Mouse (Mus musculus): ENCODE data around the gene Auts2. TPM values are rescaled to one million over a fixed set of nuclear protein-coding genes. Genes with fewer than 3 reads are reported as not detected.

Gene Auts2
- total and polyA plus RNA-seq, 3 experiments: not detected

DNA sequence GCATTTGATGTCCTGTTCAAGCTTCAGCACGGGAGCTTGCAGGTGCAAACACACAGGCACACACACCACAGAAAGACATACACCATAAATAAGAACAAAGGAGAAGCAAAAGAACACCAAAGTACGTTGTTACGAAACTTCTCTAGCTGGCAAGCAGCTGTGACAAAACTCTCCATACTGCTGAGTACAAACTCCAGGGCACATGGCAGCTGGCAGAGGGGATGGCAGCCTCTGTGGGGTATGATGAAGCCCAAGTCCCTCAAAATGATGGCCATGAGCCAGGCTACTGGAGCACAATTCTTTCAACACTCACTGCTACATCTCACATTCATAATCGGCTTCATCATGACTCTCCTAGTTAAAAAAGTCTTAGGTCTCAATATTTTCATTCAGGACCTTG lies 721.7 kb downstream of the Auts2 start (continued):
- no peak for TF ChIP-seq MEF2A (IDR thresholded peaks at IDR 0.05; ENCODE audit: borderline replicate concordance, low read depth, low read length)

GRCm38 (mm10) chr5:131819251-131819691 lies 723.9 kb downstream of the Auts2 start:
- Histone ChIP-seq H3K9me3 (replicated peaks; ENCODE audit: low read length) (peaks cover 76% of the 10 kb centered on the region), H3K79me2 (replicated peaks; ENCODE audit: control insufficient read depth, extremely low read depth, insufficient read depth, poor library complexity, severe bottlenecking) (no peaks in the 10 kb centered on the region), H3K4me2 (ENCODE audit: insufficient read depth, low read depth, poor library complexity, severe bottlenecking) (no peak overlapping the region), H3K9ac (ENCODE audit: insufficient read depth, low read depth) (no peak overlapping the region), H3K27me3 (replicated peaks) (no peaks in the 10 kb centered on the region), H3K4me1 (ENCODE audit: control insufficient read depth in 1 of 2, insufficient read depth in 2 of 2) (no peaks in the 10 kb centered on the region), H3K4me3 (replicated peaks in 1 of 3; ENCODE audit: low read depth in 2 of 3, low read length in 2 of 3, poor library complexity in 1 of 3) (no peak overlapping the region), H3K27ac (ENCODE audit: insufficient read depth, low read depth) (no peak overlapping the region), H3K36me3 (replicated peaks in 1 of 2; ENCODE audit: control insufficient read depth in 1 of 2, insufficient read depth in 1 of 2, low read length in 1 of 2) (no peaks in the 10 kb centered on the region)
- in situ Hi-C loops (cut with MboI; ENCODE audit: low pct_ligation_motif_present, low pct_unique_long_range_greater_than_20kb, low sequenced_read_pairs) (no loop called here), dilution Hi-C loops (cut with MboI; ENCODE audit: extremely low pct_ligation_motif_present, extremely low pct_unique_long_range_greater_than_20kb, low sequenced_read_pairs) (no loop called here)
- no peak for DNase-seq (ENCODE audit: extremely low read depth)
- TF ChIP-seq UBTF (IDR thresholded peaks at IDR 0.05; ENCODE audit: low read depth, low read length) (no peak), MYC (IDR thresholded peaks at IDR 0.05; ENCODE audit: low read depth, low read length) (no peak), ZC3H11A (IDR thresholded peaks at IDR 0.05; ENCODE audit: low read depth, low read length) (no peak), CHD1 (IDR thresholded peaks at IDR 0.05; ENCODE audit: low read depth, low read length) (no peak), HCFC1 (IDR thresholded peaks at IDR 0.05; ENCODE audit: low read depth, low read length) (no peak)

DNA sequence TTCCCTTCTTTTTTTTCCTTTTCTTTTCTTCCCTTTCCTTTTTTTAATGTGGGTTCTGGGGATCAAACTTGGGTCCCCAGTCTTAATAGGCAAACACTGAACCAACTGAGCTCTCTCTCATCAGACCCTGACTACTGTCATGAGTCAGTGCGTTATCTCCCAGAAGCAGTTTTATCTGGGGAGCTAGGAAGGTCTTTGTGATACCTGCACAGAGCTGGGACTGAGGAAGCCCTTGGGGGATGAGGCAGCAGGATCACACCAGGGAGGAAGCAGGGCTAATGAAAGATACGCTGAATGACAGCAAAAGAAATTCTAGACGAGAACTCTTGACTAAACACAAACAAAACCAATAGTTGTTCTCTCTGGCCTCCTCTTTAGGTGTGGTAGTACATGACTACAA lies 727.6 kb downstream of the Auts2 start:
- Histone ChIP-seq H3K4me1 (ENCODE audit: control insufficient read depth in 1 of 2, insufficient read depth in 2 of 2) (no peaks in the 10 kb centered on the region), H3K27ac (ENCODE audit: insufficient read depth, low read depth) (no peak overlapping the region), H3K4me2 (ENCODE audit: insufficient read depth, low read depth, poor library complexity, severe bottlenecking) (no peak overlapping the region), H3K27me3 (replicated peaks) (no peaks in the 10 kb centered on the region), H3K9ac (ENCODE audit: insufficient read depth, low read depth) (no peak overlapping the region), H3K36me3 (replicated peaks in 1 of 2; ENCODE audit: control insufficient read depth in 1 of 2, insufficient read depth in 1 of 2, low read length in 1 of 2) (no peaks in the 10 kb centered on the region), H3K4me3 (replicated peaks in 1 of 3; ENCODE audit: low read depth in 2 of 3, low read length in 2 of 3, poor library complexity in 1 of 3) (no peak overlapping the region), H3K79me2 (replicated peaks; ENCODE audit: control insufficient read depth, extremely low read depth, insufficient read depth, poor library complexity, severe bottlenecking) (no peaks in the 10 kb centered on the region), H3K9me3 (replicated peaks; ENCODE audit: low read length) (peaks cover 74% of the 10 kb centered on the region)
- dilution Hi-C loops (cut with MboI; ENCODE audit: extremely low pct_ligation_motif_present, extremely low pct_unique_long_range_greater_than_20kb, low sequenced_read_pairs): no loop called here
- in situ Hi-C loops (cut with MboI; ENCODE audit: low pct_ligation_motif_present, low pct_unique_long_range_greater_than_20kb, low sequenced_read_pairs): no loop called here
- no peak for TF ChIP-seq MAX (IDR thresholded peaks at IDR 0.05; ENCODE audit: low read length)
- no peak for TF ChIP-seq MAFK (IDR thresholded peaks at IDR 0.05; ENCODE audit: insufficient replicate concordance, low read length)
- TF ChIP-seq KAT2A (IDR thresholded peaks at IDR 0.05; ENCODE audit: insufficient replicate concordance, low read length): no peak
- no peak for TF ChIP-seq SMC3 (IDR thresholded peaks at IDR 0.05; ENCODE audit: low read depth, low read length)
- no peak for TF ChIP-seq MEF2A (IDR thresholded peaks at IDR 0.05; ENCODE audit: borderline replicate concordance, low read depth, low read length)
- TF ChIP-seq ETS1 (conservative IDR thresholded peaks at IDR 0.05; ENCODE audit: low read depth, low read length): no peak
- TF ChIP-seq POLR2A (IDR thresholded peaks at IDR 0.05; ENCODE audit: low read depth, low read length): no peak
- TF ChIP-seq CHD2 (IDR thresholded peaks at IDR 0.05; ENCODE audit: low read length): no peak
- no peak for TF ChIP-seq MXI1 (IDR thresholded peaks at IDR 0.05; ENCODE audit: low read depth, low read length)
- no peak for TF ChIP-seq RAD21 (IDR thresholded peaks at IDR 0.05; ENCODE audit: low read depth, low read length)
- TF ChIP-seq POLR2AphosphoS2 (IDR thresholded peaks at IDR 0.05; ENCODE audit: low read depth, low read length): no peak
- TF ChIP-seq PAX5 (IDR thresholded peaks at IDR 0.05; ENCODE audit: low read length): no peak
- no peak for TF ChIP-seq JUND (conservative IDR thresholded peaks at IDR 0.05; ENCODE audit: low read depth, low read length)
- TF ChIP-seq GABPA (IDR thresholded peaks at IDR 0.05; ENCODE audit: insufficient replicate concordance, low read depth, low read length): no peak
- TF ChIP-seq BHLHE40 (IDR thresholded peaks at IDR 0.05; ENCODE audit: low read depth, low read length): no peak
- no peak for DNase-seq (ENCODE audit: extremely low read depth)

Measured in CH12.LX (cell line).